Mouse (Mus musculus) embryonic fibroblast, embryonic 13.5 days (primary cell): Measurements from ENCODE around the gene Rnf167.

Experiments
- CTCF ChIP-seq: IDR thresholded peaks from 2 replicates; pipeline ENCODE4 v1.5.1; 2011; ENCODE audit warnings: mild to moderate bottlenecking, control low read depth, low read length, moderate library complexity, borderline replicate concordance; ENCODE audit not compliant: insufficient read depth
- POLR2A ChIP-seq: IDR thresholded peaks from 2 replicates; pipeline ENCODE4 v1.6.1; 2011; ENCODE audit warnings: low read depth, mild to moderate bottlenecking, control low read depth, low read length, moderate library complexity

DNA sequence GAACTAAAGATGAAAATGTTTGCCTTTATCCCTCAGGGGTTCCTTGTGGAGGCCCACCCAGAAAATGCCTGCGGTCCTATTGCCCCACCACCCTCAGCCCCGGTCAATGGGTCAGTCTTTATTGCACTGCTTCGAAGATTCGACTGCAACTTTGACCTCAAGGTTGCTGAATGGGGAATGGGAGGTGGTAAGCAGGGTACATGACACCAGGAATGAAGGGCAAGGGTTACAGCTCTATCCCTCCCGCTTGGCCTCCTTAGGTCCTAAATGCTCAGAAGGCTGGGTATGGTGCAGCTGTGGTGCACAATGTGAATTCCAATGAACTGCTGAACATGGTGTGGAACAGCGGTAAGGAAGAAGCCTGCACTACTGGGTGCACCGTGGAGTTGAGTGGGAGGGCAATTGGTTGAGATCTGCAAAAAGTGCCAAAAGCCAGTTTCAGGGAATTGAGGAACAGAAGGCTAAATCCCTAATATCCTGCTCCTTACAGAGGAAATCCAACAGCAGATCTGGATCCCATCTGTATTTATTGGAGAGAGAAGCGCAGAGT lies 2.2 kb downstream of the Rnf167 start:
- TF ChIP-seq CTCF (no peak), POLR2A (0 out of 2 replicates have a peak, but pooled peaks have one; percentile 6)
